Mouse (Mus musculus): ENCODE data around the gene Nfkb1.

The Nfkb1 gene

GRCm38 (mm10) chr3:135673041-135673440, 18.3 kb downstream of the Nfkb1 start:
- no peak for DNase-seq (ENCODE audit: extremely low read depth, insufficient read length, low spot score)

DNA sequence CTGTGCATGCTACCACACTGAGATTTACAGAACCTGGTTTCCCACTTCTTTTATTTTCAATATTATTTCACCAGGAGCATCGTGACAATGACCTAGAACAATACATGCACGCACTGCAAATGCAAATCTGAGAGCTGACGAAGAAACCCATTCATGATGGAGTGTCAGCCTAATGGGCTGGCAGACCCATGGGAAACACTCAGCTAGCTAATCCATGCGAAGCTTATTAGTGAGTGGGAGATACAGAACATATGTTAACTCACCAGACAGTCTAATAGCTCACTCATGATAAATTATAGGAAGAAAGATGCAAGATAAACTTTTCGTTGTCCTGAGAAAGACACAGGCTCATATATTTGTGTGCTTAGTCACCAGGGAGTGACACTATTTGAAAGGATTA, 19.2 kb downstream of the Nfkb1 start:
- no peak for DNase-seq (ENCODE audit: extremely low read depth, insufficient read length, low spot score)

DNA sequence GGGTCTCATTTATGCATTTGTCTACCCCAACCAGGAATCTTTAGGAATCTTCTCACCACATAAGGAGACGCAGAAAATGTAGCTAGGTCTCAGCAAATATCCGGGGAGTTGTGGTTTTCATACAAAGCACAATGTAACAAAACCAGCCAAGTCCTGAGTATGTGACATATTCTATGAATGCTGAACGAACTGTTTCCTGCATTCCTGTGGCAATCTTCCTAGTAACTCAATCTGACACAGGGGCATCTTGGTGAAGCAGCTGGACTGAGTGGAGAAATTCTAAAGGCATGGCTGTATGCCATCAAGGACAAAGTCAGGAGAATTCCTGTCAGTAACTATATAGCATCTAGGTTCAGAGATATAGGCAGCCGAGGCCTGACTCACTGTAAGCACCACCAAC, 20.5 kb downstream of the Nfkb1 start:
- DNase-seq (ENCODE audit: extremely low read depth, insufficient read length, low spot score), result peak; percentile 72

DNA sequence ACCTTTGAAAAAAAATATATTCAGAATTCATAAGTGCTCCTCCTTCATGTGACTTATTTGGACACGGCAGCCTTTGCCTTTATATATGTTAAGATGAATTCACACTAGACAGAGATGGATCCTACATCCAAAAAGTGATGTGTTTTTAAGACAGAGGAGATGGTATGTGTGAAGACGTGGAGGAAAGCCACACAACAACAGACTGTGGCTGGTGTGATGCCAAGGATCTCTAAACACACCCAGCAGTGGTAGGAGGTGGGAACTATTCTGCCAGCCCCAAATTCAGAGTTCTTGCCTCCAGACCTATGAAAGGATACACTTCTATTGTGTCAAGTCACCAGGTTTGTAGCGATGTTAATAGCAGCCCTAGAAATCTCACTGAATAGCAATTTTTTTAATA, 24.3 kb downstream of the Nfkb1 start:
- no peak for DNase-seq (ENCODE audit: extremely low read depth, insufficient read length, low spot score)

- DNase-seq (ENCODE audit: extremely low read depth, insufficient read length, low spot score), result no peak
These were observed 25.5 kb downstream of the Nfkb1 start for GRCm38 (mm10) chr3:135665777-135666259.

DNA sequence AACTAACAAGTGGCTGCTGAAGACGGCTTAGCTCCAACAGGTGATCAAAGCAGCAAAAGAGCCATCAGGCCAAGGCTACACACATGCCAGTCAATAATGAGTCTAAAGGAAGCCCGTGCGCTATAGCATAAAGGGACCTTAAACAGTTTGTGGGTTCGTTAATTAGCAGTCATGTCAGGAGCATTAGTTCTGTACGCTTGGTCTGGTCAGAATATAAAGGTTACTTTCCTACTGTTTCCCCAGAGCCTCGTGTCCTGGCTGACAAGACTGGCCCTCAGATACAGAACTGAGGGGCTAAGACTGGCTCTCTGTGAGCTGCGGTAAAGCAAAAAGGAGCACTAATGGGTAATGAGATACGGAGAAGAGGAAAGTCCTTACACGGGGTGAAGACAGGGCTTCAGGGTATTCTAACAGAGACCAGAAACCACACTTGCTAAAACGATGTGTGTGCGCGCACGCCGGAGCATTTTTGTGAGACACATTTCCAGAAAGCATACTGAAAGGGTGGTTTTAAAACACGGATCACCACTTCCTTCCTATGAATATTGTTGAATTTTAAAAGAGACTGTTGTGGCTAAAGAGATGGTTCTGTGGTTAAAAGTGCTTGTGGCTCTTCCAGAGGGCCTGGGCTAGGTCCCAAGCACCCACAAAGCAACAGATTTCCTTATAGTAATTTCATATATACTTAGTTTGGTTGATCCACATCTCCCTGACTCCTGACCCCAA, 29.0 kb downstream of the Nfkb1 start:
- DNase-seq (ENCODE audit: extremely low read depth, insufficient read length, low spot score), result no peak

DNA sequence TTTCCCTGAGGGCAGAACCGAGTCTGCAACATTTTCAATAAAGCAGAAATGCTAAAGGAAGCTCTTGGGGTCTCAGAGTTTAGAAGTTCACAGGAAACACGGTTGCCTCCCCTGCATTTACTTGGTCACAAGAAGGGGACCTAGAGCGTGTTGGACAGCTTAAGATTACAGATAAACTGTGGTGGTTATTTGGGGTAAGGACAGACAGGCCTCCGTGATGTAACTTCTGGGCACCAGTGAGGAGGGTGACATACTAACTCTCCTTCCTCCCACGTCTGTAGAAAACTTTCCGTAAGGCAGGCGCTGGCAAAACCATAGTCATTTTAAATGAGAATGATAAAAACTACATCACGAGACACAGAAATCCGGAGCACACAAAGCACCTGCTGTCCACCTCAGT, 29.6 kb downstream of the Nfkb1 start:
- DNase-seq (ENCODE audit: extremely low read depth, insufficient read length, low spot score), result no peak

GRCm38 (mm10) chr3:135658540-135659097, 32.7 kb downstream of the Nfkb1 start:
- no peak for DNase-seq (ENCODE audit: extremely low read depth, insufficient read length, low spot score)

DNA sequence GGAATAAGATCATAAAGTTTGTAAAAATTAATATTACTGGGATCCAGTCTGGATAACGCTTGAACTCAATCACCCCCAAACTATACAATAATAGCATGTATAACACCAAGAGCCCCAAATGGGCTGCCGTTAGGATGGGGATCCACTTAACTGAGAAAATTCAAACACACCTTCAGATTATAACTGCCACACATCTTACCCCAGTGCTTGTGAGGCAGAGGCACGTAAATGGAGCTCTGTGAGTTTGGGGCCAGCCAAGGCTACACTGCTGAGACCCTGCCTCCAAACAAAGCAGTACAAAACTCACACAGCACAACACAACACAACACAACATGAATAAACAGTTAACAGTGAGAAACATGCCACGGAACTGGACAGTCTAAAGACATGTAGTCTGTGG, 35.2 kb downstream of the Nfkb1 start:
- no peak for DNase-seq (ENCODE audit: extremely low read depth, insufficient read length, low spot score)

- peak; percentile 19 for DNase-seq (ENCODE audit: extremely low read depth, insufficient read length, low spot score)
These were observed 40.4 kb downstream of the Nfkb1 start for GRCm38 (mm10) chr3:135650773-135651555.

DNA sequence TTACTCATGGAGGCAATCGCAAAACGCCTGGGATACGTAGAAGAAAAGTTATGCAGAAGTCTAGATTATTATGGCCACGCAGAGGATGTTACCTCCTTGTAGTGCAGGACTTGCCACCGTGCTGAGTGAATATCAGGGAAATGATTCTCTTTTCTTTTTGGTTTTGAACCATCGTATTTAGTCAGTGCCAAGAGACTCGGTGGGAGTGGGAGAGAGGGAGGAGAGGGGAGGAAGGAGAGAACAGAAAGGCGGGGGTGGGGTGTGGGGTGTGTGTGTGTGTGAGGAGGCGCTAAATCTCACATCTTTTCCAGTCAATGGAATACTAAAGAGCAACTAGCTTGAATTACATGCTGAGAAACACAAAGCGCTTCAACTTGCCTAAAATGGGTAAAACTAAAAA, 41.5 kb downstream of the Nfkb1 start:
- DNase-seq (ENCODE audit: extremely low read depth, insufficient read length, low spot score), result no peak

GRCm38 (mm10) chr3:135648501-135648900, 42.8 kb downstream of the Nfkb1 start:
- DNase-seq (ENCODE audit: extremely low read depth, insufficient read length, low spot score), result no peak

DNA sequence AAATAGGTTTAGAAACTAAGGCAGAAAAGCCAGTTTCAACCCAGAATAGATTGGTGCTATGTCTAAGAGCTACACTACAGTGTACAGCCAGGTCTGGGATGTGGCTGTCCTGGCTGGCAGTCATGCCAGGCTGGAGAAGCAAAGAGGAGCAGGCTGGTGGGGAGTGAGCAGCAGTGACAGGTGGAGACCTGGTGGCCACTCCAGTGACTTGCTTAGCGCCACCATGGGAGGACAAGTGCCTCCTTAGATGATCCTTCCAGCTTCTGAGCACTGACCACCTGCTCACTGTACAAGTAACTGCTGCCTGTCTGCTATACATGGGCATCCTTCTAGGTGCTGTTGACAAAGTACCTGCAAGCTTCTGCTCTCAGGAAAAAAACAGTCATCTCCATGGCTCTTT, 44.7 kb downstream of the Nfkb1 start:
- no peak for DNase-seq (ENCODE audit: extremely low read depth, insufficient read length, low spot score)

- DNase-seq (ENCODE audit: extremely low read depth, insufficient read length, low spot score), result no peak
These were observed 46.4 kb downstream of the Nfkb1 start for GRCm38 (mm10) chr3:135644971-135645370.

DNA sequence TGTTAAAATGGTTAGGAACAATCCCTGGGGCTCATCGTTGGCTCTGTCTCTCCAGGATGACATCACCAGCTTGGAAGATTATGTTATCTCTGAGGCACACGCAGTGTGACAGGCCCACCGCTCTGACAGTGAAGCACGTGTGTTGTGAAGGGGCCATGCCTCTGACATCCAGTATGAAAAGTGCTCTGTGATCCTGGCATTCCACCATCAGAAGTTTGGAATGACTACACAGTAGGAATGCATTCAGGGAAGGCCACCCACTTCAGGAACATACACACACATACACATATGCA, 49.8 kb downstream of the Nfkb1 start:
- DNase-seq (ENCODE audit: extremely low read depth, insufficient read length, low spot score), result no peak

GRCm38 (mm10) chr3:135640856-135641622, 50.3 kb downstream of the Nfkb1 start:
- DNase-seq (ENCODE audit: extremely low read depth, insufficient read length, low spot score), result peak; percentile 52

GRCm38 (mm10) chr3:135640203-135640602, 51.1 kb downstream of the Nfkb1 start:
- DNase-seq (ENCODE audit: extremely low read depth, insufficient read length, low spot score), result no peak

GRCm38 (mm10) chr3:135637592-135637991, 53.8 kb downstream of the Nfkb1 start:
- DNase-seq (ENCODE audit: extremely low read depth, insufficient read length, low spot score), result no peak

DNA sequence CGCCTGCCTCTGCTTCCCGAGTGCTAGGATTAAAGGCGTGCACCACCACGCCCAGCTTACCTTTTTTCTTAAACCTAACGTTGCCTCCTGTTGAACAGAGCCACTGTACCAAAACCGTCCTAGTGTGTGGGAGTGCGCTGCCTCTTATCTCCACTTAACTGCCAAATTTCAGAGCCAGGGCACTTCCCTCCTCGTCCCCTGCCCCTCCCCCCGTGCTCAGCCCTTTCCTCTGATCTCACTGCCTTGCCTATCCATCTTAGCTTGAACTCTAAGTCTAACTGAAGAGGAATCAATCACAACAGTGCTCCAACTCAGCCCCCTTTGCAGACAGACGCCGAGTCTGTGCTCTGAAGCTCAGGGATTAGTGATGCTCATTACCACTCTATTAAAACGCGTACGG, 54.9 kb downstream of the Nfkb1 start:
- no peak for DNase-seq (ENCODE audit: extremely low read depth, insufficient read length, low spot score)

- no peak for DNase-seq (ENCODE audit: extremely low read depth, insufficient read length, low spot score)
These were observed 55.5 kb downstream of the Nfkb1 start for GRCm38 (mm10) chr3:135635646-135636434.

All from 3134 (cell line).